Mouse (Mus musculus) midbrain, embryonic 12.5 days (tissue): ENCODE data around the gene Clrn1. TPM values are rescaled to one million over a fixed set of nuclear protein-coding genes. Genes with fewer than 3 reads are reported as not detected.

Experiments used
- ATAC-seq: fragments of 200-750 bp; cut with Nextera tagmentation; 2 replicates; pipeline ENCODE4 v1.8.0; 2017; ENCODE audit warnings: low read depth, moderate TSS enrichment, moderate library complexity; ENCODE audit not compliant: low FRiP score
- H3K27ac ChIP-seq: fragments of 300-500 bp; sonication (generic); replicated peaks from 2 replicates; pipeline ENCODE4 v1.5.1; 2016; ENCODE audit warnings: mild to moderate bottlenecking
- H3K27me3 ChIP-seq: fragments of 300-500 bp; sonication (generic); 2 replicates; pipeline ENCODE4 v1.6.1; 2016; ENCODE audit warnings: mild to moderate bottlenecking
- H3K36me3 ChIP-seq: fragments of 300-500 bp; sonication (generic); 2 replicates; pipeline ENCODE4 v1.6.1; 2016
- H3K4me1 ChIP-seq: fragments of 300-500 bp; sonication (generic); 2 replicates; pipeline ENCODE4 v1.6.1; 2016
- H3K4me2 ChIP-seq: fragments of 300-500 bp; sonication (generic); replicated peaks from 2 replicates; pipeline ENCODE4 v1.6.1; 2016; ENCODE audit warnings: mild to moderate bottlenecking, moderate library complexity
- H3K4me3 ChIP-seq: fragments of 300-500 bp; sonication (generic); 2 replicates; pipeline ENCODE4 v1.5.1; 2016; ENCODE audit warnings: mild to moderate bottlenecking
- H3K9ac ChIP-seq: fragments of 300-500 bp; sonication (generic); replicated peaks from 2 replicates; pipeline ENCODE4 v1.6.1; 2016; ENCODE audit warnings: mild to moderate bottlenecking, moderate library complexity
- H3K9me3 ChIP-seq: fragments of 300-500 bp; sonication (generic); 2 replicates; pipeline ENCODE4 v1.6.1; 2016; ENCODE audit warnings: mild to moderate bottlenecking
- WGBS: fragments of 180-500 bp; shearing (Covaris S2); methylation state at CpG from one replicate; pipeline ENCODE4 v1.1.7; 2016; 5-methylcytosine and 5-hydroxymethylcytosine counted together
- polyA plus RNA-seq: library from polyadenylated mRNA; unstranded; fragments of >200 nt; fragmentation: Nextera tagmentation; extraction: Ambion mirVana; gene quantifications from 2 replicates; pipeline ENCODE4 v1.2.1, GENCODE M21; 2016

Gene Clrn1
- 0.13 and 0.27 TPM in 2 replicates for polyA plus RNA-seq

DNA sequence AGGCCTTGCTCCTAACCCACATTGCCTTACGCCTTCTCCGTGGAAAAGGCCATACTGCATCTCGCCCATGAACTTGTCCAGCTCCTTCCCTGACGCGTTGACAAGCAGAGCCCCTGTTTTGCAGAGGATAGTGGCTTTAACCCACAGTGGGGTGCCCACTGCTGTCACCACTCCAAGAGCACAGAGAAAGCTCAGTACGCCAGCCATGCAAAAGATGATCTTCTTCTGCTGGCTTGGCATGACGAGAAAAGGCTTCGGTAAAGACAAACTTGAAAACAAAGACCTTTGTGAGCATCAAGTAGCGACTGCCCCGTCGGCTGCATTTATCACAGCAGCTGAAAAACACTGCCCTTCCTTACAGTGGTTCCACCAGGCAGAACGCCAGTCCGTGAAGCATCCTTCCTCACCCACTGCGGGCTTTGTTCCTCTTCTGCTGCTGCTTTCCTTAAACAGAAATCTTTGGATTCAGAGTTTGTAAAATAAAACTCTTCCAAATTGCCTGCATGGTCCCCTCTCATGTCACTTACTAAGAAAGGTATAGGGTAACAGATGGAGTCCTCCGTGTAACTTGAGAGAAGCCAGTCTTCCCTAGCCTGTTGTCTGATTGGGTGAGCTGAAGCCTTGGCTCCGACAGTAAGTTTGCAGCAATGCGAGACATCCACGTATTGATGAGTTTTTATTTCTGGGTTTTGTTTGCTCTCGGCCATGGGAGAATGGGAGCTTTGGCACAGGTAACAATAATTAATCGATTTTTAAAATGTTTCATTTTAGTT lies at the start of gene Clrn1:
Clrn1 (minus strand) TSS at position 540 of the 773 bp plus-strand sequence.
- Histone ChIP-seq H3K27me3 (no peaks in the 10 kb centered on the region; the same call in 1 of the 2 replicates), H3K4me3 (no peak within 1 kb of the TSS), H3K36me3 (no peaks in the 10 kb centered on the region), H3K4me1 (peaks cover 15% of the 10 kb centered on the region), H3K9me3 (no peaks in the 10 kb centered on the region), H3K4me2 (no peak within 1 kb of the TSS), H3K27ac (no peak within 1 kb of the TSS), H3K9ac (no peak within 1 kb of the TSS)
- ATAC-seq = no peak
- whole genome bisulfite sequencing = 70% methylated on average over 20 of the region's 20 CpGs

GRCm38 (mm10) chr3:58924027-58924426 lies 38.9 kb upstream of the Clrn1 start:
- WGBS = 72% methylated on average over 7 of the region's 7 CpGs
- no peak overlapping the region for H3K4me2 ChIP-seq
- no peaks in the 10 kb centered on the region for H3K4me1 ChIP-seq
- no peak for ATAC-seq
- no peaks in the 10 kb centered on the region for H3K36me3 ChIP-seq
- H3K27ac ChIP-seq = no peak overlapping the region
- no peak overlapping the region for H3K9ac ChIP-seq
- no peaks in the 10 kb centered on the region for H3K9me3 ChIP-seq
- H3K4me3 ChIP-seq = no peak overlapping the region
- no peaks in the 10 kb centered on the region for H3K27me3 ChIP-seq

- Histone ChIP-seq H3K27ac (no peak overlapping the region), H3K9me3 (no peaks in the 10 kb centered on the region), H3K36me3 (no peaks in the 10 kb centered on the region), H3K4me3 (no peak overlapping the region), H3K9ac (no peak overlapping the region), H3K4me2 (no peak overlapping the region), H3K27me3 (no peaks in the 10 kb centered on the region), H3K4me1 (no peaks in the 10 kb centered on the region)
- 75% methylated on average over 7 of the region's 11 CpGs for WGBS
- no peak for ATAC-seq
Observed at GRCm38 (mm10) chr3:58923140-58923539, 38.0 kb upstream of the Clrn1 start.

DNA sequence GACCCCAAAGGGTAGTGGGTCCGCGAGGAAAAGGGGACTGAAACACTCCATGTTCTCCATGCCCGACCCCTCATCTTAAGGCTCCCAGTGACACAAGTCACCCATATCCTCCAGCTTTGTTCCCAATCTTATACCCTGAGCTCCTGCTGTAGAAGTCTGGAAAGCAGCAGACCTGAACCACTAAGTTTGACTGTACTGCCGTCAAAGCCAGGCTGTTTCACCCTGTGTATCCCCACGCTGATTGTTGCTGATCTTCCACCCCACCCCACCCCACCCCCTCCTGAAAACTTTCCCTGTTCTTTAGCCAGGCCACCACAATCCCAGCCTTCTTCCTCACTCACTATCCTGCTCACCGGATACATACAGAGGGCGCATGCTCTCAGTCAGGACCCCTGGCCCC lies 37.5 kb upstream of the Clrn1 start:
- Histone ChIP-seq H3K36me3 (no peaks in the 10 kb centered on the region), H3K9ac (no peak overlapping the region), H3K27ac (no peak overlapping the region), H3K4me3 (no peak overlapping the region), H3K4me2 (no peak overlapping the region), H3K4me1 (no peaks in the 10 kb centered on the region), H3K27me3 (no peaks in the 10 kb centered on the region), H3K9me3 (no peaks in the 10 kb centered on the region)
- 62% methylated on average over 7 of the region's 7 CpGs for WGBS
- no peak for ATAC-seq

DNA sequence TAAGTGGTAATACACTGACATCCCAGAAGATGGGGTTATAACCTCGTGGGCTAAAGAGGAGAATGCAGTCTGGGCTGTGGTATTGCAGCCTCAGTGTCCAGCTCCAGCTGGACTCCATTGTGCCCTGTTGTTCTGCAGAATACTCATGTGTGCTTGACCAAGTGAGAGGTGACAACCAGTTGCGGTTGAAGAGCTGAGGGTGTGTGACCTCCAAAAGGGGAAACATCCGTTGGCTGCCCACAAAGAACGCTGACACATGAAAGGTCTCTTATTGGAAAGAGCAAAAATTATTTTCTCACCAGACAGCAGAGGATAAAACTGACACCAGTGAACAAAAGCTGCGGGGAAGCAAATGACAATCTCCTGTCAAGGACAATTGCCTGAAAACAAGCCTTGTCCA lies 36.2 kb upstream of the Clrn1 start:
- no peaks in the 10 kb centered on the region for H3K4me1 ChIP-seq
- H3K27ac ChIP-seq = no peak overlapping the region
- ATAC-seq = no peak
- WGBS = 70% methylated on average over 5 of the region's 5 CpGs
- no peak overlapping the region for H3K4me3 ChIP-seq
- H3K4me2 ChIP-seq = no peak overlapping the region
- no peak overlapping the region for H3K9ac ChIP-seq
- no peaks in the 10 kb centered on the region for H3K9me3 ChIP-seq
- no peaks in the 10 kb centered on the region for H3K36me3 ChIP-seq
- H3K27me3 ChIP-seq = no peaks in the 10 kb centered on the region

DNA sequence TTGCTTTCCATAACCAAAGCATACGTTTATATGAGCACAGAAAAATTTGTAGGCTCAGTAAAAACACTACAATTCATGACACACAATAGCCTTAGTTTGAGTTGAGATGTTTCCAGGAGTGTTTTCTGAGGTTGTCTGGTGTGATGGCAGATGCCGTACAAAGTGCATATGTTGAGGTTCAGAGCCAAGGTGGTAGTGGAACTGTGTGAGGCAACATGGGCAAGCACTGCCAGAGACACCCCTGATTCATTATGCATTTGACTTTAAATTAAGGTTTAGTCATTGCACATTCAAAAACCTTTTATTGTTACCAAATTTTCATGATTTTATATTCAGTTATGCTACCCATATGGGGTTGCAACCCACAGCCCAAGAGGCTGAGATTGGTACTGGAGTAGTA lies 19.5 kb upstream of the Clrn1 start:
- Histone ChIP-seq H3K4me2 (no peak overlapping the region), H3K9ac (no peak overlapping the region), H3K27ac (no peak overlapping the region), H3K4me1 (no peaks in the 10 kb centered on the region), H3K27me3 (no peaks in the 10 kb centered on the region), H3K4me3 (no peak overlapping the region), H3K36me3 (no peaks in the 10 kb centered on the region), H3K9me3 (no peaks in the 10 kb centered on the region)
- ATAC-seq = no peak
- whole genome bisulfite sequencing = 85% methylated on average over 2 of the region's 2 CpGs

GRCm38 (mm10) chr3:58902051-58902758 lies 17.1 kb upstream of the Clrn1 start:
- no peak overlapping the region for H3K4me2 ChIP-seq
- no peaks in the 10 kb centered on the region for H3K4me1 ChIP-seq
- no peaks in the 10 kb centered on the region for H3K27me3 ChIP-seq
- no peak for ATAC-seq
- no peak overlapping the region for H3K9ac ChIP-seq
- H3K36me3 ChIP-seq = no peaks in the 10 kb centered on the region
- whole genome bisulfite sequencing = 78% methylated on average over 13 of the region's 13 CpGs
- no peaks in the 10 kb centered on the region for H3K9me3 ChIP-seq
- H3K27ac ChIP-seq = no peak overlapping the region
- H3K4me3 ChIP-seq = no peak overlapping the region

- H3K9ac ChIP-seq = no peak overlapping the region
- H3K4me2 ChIP-seq = no peak overlapping the region
- no peaks in the 10 kb centered on the region for H3K9me3 ChIP-seq
- no peak for ATAC-seq
- no peaks in the 10 kb centered on the region for H3K36me3 ChIP-seq
- H3K27me3 ChIP-seq = no peaks in the 10 kb centered on the region
- H3K4me1 ChIP-seq = 0 out of 2 replicates have a peak, but pooled peaks cover 1% of the 10 kb centered on the region
- 95% methylated on average over 5 of the region's 5 CpGs for WGBS
- H3K27ac ChIP-seq = no peak overlapping the region
- H3K4me3 ChIP-seq = no peak overlapping the region
Observed at GRCm38 (mm10) chr3:58895131-58895530, 10.0 kb upstream of the Clrn1 start.

DNA sequence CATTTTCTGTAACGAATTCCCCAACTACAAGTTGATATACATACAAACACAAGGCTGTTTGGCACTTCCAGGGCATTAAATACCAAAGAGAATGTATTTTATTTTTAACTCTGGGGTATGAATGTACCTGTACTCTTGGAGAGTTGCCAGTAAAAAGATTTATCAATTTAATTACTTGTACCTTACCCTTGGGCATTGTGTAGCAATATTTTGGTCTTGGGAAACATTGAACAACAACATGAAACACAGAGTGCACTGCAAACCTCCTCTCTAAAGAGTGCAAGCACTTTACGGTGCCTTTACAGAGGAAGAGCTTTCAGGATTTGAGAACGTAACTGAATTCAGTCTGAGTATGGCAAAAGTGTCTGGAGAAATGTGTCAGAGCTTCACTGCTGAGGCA lies 9.4 kb upstream of the Clrn1 start:
- Histone ChIP-seq H3K36me3 (no peaks in the 10 kb centered on the region), H3K9ac (no peak overlapping the region), H3K27ac (no peak overlapping the region), H3K9me3 (no peaks in the 10 kb centered on the region), H3K4me3 (no peak overlapping the region), H3K27me3 (no peaks in the 10 kb centered on the region), H3K4me2 (no peak overlapping the region), H3K4me1 (peaks cover 7% of the 10 kb centered on the region; the same call in 1 of the 2 replicates)
- ATAC-seq = no peak
- 91% methylated on average over 3 of the region's 3 CpGs for WGBS

GRCm38 (mm10) chr3:58889670-58890069 lies 4.5 kb upstream of the Clrn1 start:
- Histone ChIP-seq H3K4me2 (no peak overlapping the region), H3K9ac (no peak overlapping the region), H3K4me3 (no peak overlapping the region), H3K4me1 (peaks cover 11% of the 10 kb centered on the region), H3K9me3 (no peaks in the 10 kb centered on the region), H3K36me3 (no peaks in the 10 kb centered on the region), H3K27ac (no peak overlapping the region), H3K27me3 (no peaks in the 10 kb centered on the region; the same call in 1 of the 2 replicates)
- ATAC-seq = peak; percentile 60; the same call in 1 of the 2 replicates
- 51% methylated on average over 3 of the region's 3 CpGs for WGBS

- H3K27me3 ChIP-seq = no peaks in the 10 kb centered on the region; the same call in 1 of the 2 replicates
- H3K4me1 ChIP-seq = peaks cover 11% of the 10 kb centered on the region
- H3K27ac ChIP-seq = no peak overlapping the region
- H3K9me3 ChIP-seq = no peaks in the 10 kb centered on the region
- no peaks in the 10 kb centered on the region for H3K36me3 ChIP-seq
- H3K4me2 ChIP-seq = no peak overlapping the region
- no peak for ATAC-seq
- 77% methylated on average over 7 of the region's 7 CpGs for WGBS
- H3K4me3 ChIP-seq = no peak overlapping the region
- no peak overlapping the region for H3K9ac ChIP-seq
Observed at GRCm38 (mm10) chr3:58888131-58888715, 3.1 kb upstream of the Clrn1 start.

DNA sequence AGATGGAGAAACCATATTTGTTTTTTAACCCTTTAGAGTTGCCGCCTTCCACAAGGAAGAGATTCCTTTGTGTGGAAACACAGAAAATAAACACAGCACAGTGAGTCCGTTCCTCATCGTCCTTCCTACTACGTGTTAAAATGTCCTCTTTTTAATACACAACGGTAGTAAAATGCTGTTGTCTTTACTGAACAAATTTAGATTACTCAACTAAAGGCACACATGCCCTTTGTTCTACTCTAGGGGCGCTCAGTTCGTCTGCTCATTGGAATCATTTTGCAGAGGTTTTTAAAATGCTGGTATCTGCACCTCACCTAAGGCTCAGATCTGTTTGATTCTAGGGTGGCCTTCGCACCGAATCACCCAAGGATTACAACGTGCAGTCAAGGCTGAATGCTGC lies 2.6 kb upstream of the Clrn1 start:
- ATAC-seq = no peak
- Histone ChIP-seq H3K27ac (no peak overlapping the region), H3K4me3 (no peak overlapping the region), H3K4me1 (peaks cover 16% of the 10 kb centered on the region), H3K27me3 (no peaks in the 10 kb centered on the region; the same call in 1 of the 2 replicates), H3K4me2 (no peak overlapping the region), H3K9me3 (no peaks in the 10 kb centered on the region), H3K36me3 (no peaks in the 10 kb centered on the region), H3K9ac (no peak overlapping the region)
- 86% methylated on average over 10 of the region's 10 CpGs for WGBS
